Mouse (Mus musculus) heart, embryonic 11.5 days (tissue): ENCODE measurements around the gene Spindoc. TPM values are rescaled to one million over a fixed set of nuclear protein-coding genes. Genes with fewer than 3 reads are reported as not detected.
"Not testable (repeated sequence)": the region's sequence is repeated elsewhere in the genome, so short reads cannot be mapped to it uniquely, and the experiment has no call there.

Experiments used
- ATAC-seq: fragments of 200-750 bp; cut with Nextera tagmentation; replicated peaks from 2 replicates; pipeline ENCODE4 v1.8.0; 2017; ENCODE audit warnings: moderate library complexity; ENCODE audit not compliant: insufficient number of reproducible peaks, low FRiP score, low TSS enrichment
- H3K27ac ChIP-seq: fragments of 300-500 bp; sonication (generic); 2 replicates; pipeline ENCODE4 v1.5.1; 2014; ENCODE audit warnings: mild to moderate bottlenecking, low read depth, low read length
- H3K27me3 ChIP-seq: fragments of 300-500 bp; sonication (generic); 2 replicates; pipeline ENCODE4 v1.6.1; 2014; ENCODE audit warnings: mild to moderate bottlenecking, low read length, mixed read lengths; ENCODE audit not compliant: control insufficient read depth, insufficient read depth
- H3K36me3 ChIP-seq: fragments of 300-500 bp; sonication (generic); 2 replicates; pipeline ENCODE4 v1.6.1; 2014; ENCODE audit warnings: mild to moderate bottlenecking, low read length, moderate library complexity, mixed read lengths; ENCODE audit not compliant: control insufficient read depth, insufficient read depth
- H3K4me1 ChIP-seq: fragments of 300-500 bp; sonication (generic); 2 replicates; pipeline ENCODE4 v1.6.1; 2014; ENCODE audit warnings: low read length; ENCODE audit not compliant: control insufficient read depth, insufficient read depth
- H3K4me2 ChIP-seq: fragments of 300-500 bp; sonication (generic); 2 replicates; pipeline ENCODE4 v1.6.1; 2014; ENCODE audit warnings: mild to moderate bottlenecking, moderate library complexity
- H3K4me3 ChIP-seq: fragments of 300-500 bp; sonication (generic); 2 replicates; pipeline ENCODE4 v1.5.1; 2014; ENCODE audit warnings: low read depth, low read length
- H3K9ac ChIP-seq: fragments of 300-500 bp; sonication (generic); 2 replicates; pipeline ENCODE4 v1.6.1; 2014; ENCODE audit warnings: mild to moderate bottlenecking, low read depth, low read length, moderate library complexity
- H3K9me3 ChIP-seq: fragments of 300-500 bp; sonication (generic); replicated peaks from 2 replicates; pipeline ENCODE4 v1.6.1; 2016; ENCODE audit warnings: low read length; ENCODE audit not compliant: control insufficient read depth
- WGBS: fragments of 180-500 bp; shearing (Covaris S2); extraction: QIAGEN DNeasy Blood & Tissue Kit; methylation state at CpG from one replicate; pipeline ENCODE4 v1.1.7; 2014; ENCODE audit not compliant: insufficient replicate concordance; 5-methylcytosine and 5-hydroxymethylcytosine counted together
- polyA plus RNA-seq: library from polyadenylated mRNA; unstranded; fragments of >200 nt; fragmentation: Nextera tagmentation; extraction: Ambion mirVana; gene quantifications from 2 replicates; pipeline ENCODE4 v1.2.1, GENCODE M21; 2014

Spindoc gene
- polyA plus RNA-seq, 1 experiment from 2014 or later: 26.6 TPM

GRCm38 (mm10) chr19:7415916-7416833 is 33.4 kb upstream of the Spindoc start:
- peaks cover 5% of the 10 kb centered on the region for H3K36me3 ChIP-seq
- peak overlapping the region; percentile 98 for H3K9ac ChIP-seq
- WGBS: 35% methylated on average over 22 of the region's 22 CpGs
- ATAC-seq: no peak
- H3K4me2 ChIP-seq: peak overlapping the region; percentile 70
- peaks cover 31% of the 10 kb centered on the region for H3K4me1 ChIP-seq
- H3K4me3 ChIP-seq: peak overlapping the region; percentile 90
- H3K27me3 ChIP-seq: no peaks in the 10 kb centered on the region
- no peaks in the 10 kb centered on the region for H3K9me3 ChIP-seq
- H3K27ac ChIP-seq: peak overlapping the region; percentile 79

GRCm38 (mm10) chr19:7412361-7412760 is 29.6 kb upstream of the Spindoc start:
- H3K27ac ChIP-seq: no peak overlapping the region
- ATAC-seq: no peak
- WGBS: 45% methylated on average over 2 of the region's 2 CpGs

GRCm38 (mm10) chr19:7404623-7405229 is 21.9 kb upstream of the Spindoc start:
- Histone ChIP-seq H3K27me3 (no peaks in the 10 kb centered on the region), H3K9ac (no peak overlapping the region), H3K4me2 (no peak overlapping the region), H3K4me1 (no peaks in the 10 kb centered on the region), H3K27ac (no peak overlapping the region), H3K36me3 (no peaks in the 10 kb centered on the region), H3K9me3 (no peaks in the 10 kb centered on the region; the same call in 1 of the 2 replicates), H3K4me3 (no peak overlapping the region)
- no peak for ATAC-seq
- 69% methylated on average over 9 of the region's 9 CpGs for WGBS

More at GRCm38 (mm10) chr19:7412361-7412760, 29.6 kb upstream of the Spindoc start:
- Histone ChIP-seq H3K4me2 (no peak overlapping the region), H3K4me3 (no peak overlapping the region), H3K9me3 (no peaks in the 10 kb centered on the region; the same call in 1 of the 2 replicates), H3K27me3 (no peaks in the 10 kb centered on the region), H3K4me1 (0 out of 2 replicates have a peak, but pooled peaks cover 5% of the 10 kb centered on the region), H3K36me3 (no peaks in the 10 kb centered on the region), H3K9ac (no peak overlapping the region)

GRCm38 (mm10) chr19:7400635-7401034 is 17.8 kb upstream of the Spindoc start:
- no peak overlapping the region for H3K9ac ChIP-seq
- 0 out of 2 replicates have a peak, but pooled peaks cover 2% of the 10 kb centered on the region for H3K9me3 ChIP-seq
- ATAC-seq: no peak
- H3K36me3 ChIP-seq: no peaks in the 10 kb centered on the region
- H3K27ac ChIP-seq: no peak overlapping the region
- H3K4me1 ChIP-seq: no peaks in the 10 kb centered on the region
- WGBS: 59% methylated on average over 11 of the region's 11 CpGs
- peaks cover 5% of the 10 kb centered on the region for H3K27me3 ChIP-seq
- H3K4me3 ChIP-seq: no peak overlapping the region
- H3K4me2 ChIP-seq: no peak overlapping the region

GRCm38 (mm10) chr19:7398898-7399297 is 16.1 kb upstream of the Spindoc start:
- not testable (repeated sequence) for H3K36me3 ChIP-seq, H3K27me3 ChIP-seq, H3K4me3 ChIP-seq, H3K4me1 ChIP-seq, H3K4me2 ChIP-seq, H3K27ac ChIP-seq, H3K9ac ChIP-seq, ATAC-seq, H3K9me3 ChIP-seq
- 29% methylated on average over 24 of the region's 24 CpGs for WGBS

GRCm38 (mm10) chr19:7396867-7397826 is 14.4 kb upstream of the Spindoc start:
- not testable (repeated sequence) for ATAC-seq, H3K4me2 ChIP-seq, H3K9ac ChIP-seq, H3K27ac ChIP-seq, H3K4me1 ChIP-seq, H3K36me3 ChIP-seq, H3K27me3 ChIP-seq, H3K4me3 ChIP-seq, H3K9me3 ChIP-seq
- WGBS: 70% methylated on average over 9 of the region's 10 CpGs

- no peak for ATAC-seq
- 0 out of 2 replicates have a peak, but pooled peaks cover 2% of the 10 kb centered on the region for H3K4me1 ChIP-seq
- H3K4me3 ChIP-seq: no peak overlapping the region
- H3K9ac ChIP-seq: no peak overlapping the region
- H3K27ac ChIP-seq: no peak overlapping the region
- WGBS: 74% methylated on average over 6 of the region's 6 CpGs
- H3K36me3 ChIP-seq: no peaks in the 10 kb centered on the region
- no peaks in the 10 kb centered on the region for H3K27me3 ChIP-seq
- no peaks in the 10 kb centered on the region; the same call in 1 of the 2 replicates for H3K9me3 ChIP-seq
- no peak overlapping the region for H3K4me2 ChIP-seq
These were observed 5.7 kb upstream of the Spindoc start for GRCm38 (mm10) chr19:7388488-7388887.

- Histone ChIP-seq H3K4me2 (no peak overlapping the region), H3K9ac (no peak overlapping the region)
- WGBS: 57% methylated on average over 2 of the region's 2 CpGs
These were observed 3.2 kb upstream of the Spindoc start for GRCm38 (mm10) chr19:7386042-7386441.

More at GRCm38 (mm10) chr19:7386042-7386441, 3.2 kb upstream of the Spindoc start:
- Histone ChIP-seq H3K4me3 (no peak overlapping the region), H3K36me3 (no peaks in the 10 kb centered on the region), H3K4me1 (peaks cover 11% of the 10 kb centered on the region), H3K27me3 (no peaks in the 10 kb centered on the region), H3K9me3 (no peaks in the 10 kb centered on the region; the same call in 1 of the 2 replicates), H3K27ac (no peak overlapping the region)
- no peak for ATAC-seq
